Mouse (Mus musculus): ENCODE results near the gene Zfpm1. TPM values are rescaled to one million over a fixed set of nuclear protein-coding genes. Genes with fewer than 3 reads are reported as not detected.
"Not testable (repeated sequence)": the region's sequence is repeated elsewhere in the genome, so short reads cannot be mapped to it uniquely, and the experiment has no call there.

Gene Zfpm1
- polyA plus RNA-seq, 1 experiment, result 20.7 TPM

DNA sequence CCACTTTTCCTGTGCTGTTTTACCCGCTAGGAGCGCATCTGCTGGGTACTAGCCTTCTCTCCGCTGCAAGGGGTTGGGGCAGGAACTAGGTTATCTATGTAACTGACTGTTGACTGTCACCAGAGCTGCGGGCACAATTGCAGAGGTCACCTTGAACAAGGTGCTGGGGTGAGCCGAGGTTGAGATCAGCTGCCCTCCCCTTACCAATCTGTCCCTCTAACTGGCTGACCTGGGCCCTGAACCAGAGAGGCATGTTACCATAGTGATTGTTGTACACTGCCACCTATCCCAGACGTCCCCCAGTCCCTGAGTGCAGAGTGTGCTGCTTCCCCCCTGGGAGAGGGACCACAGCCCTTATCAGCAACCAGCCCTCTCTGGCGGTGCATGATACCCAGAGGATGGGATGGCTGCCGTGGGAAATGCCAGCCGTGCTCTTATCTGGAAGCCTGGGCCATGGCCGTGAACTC lies 39.5 kb downstream of the Zfpm1 start:
- H3K27me3 ChIP-seq (ENCODE audit: control insufficient read depth, insufficient read depth, insufficient read length), result no peaks in the 10 kb centered on the region
- H3K4me3 ChIP-seq (ENCODE audit: insufficient read depth, poor library complexity, severe bottlenecking), result no peak overlapping the region
- no peaks in the 10 kb centered on the region for H3K79me3 ChIP-seq (ENCODE audit: low read depth)
- peaks cover 3% of the 10 kb centered on the region for H3K36me3 ChIP-seq (ENCODE audit: control insufficient read depth, insufficient read depth)
- TF ChIP-seq USF1 (IDR thresholded peaks at IDR 0.05; ENCODE audit: low read depth) (no peak), FOSL1 (IDR thresholded peaks at IDR 0.05; ENCODE audit: insufficient read depth, low read length, poor library complexity, severe bottlenecking) (no peak), CEBPB (IDR thresholded peaks at IDR 0.05; ENCODE audit: low read depth) (no peak), MAX (IDR thresholded peaks at IDR 0.05) (no peak), MYOD1 (IDR thresholded peaks at IDR 0.05; ENCODE audit: control insufficient read depth, insufficient read length, low read depth) (no peak), CTCF (IDR thresholded peaks at IDR 0.05; ENCODE audit: control insufficient read depth, insufficient read depth, insufficient read length) (no peak), MYOG (IDR thresholded peaks at IDR 0.05; ENCODE audit: control insufficient read depth, extremely low read depth, insufficient read length) (no peak)
- H3K79me2 ChIP-seq (ENCODE audit: control insufficient read depth, insufficient read depth), result no peaks in the 10 kb centered on the region
- no peak overlapping the region for H3ac ChIP-seq (ENCODE audit: control insufficient read depth, insufficient read length, low read depth)

DNA sequence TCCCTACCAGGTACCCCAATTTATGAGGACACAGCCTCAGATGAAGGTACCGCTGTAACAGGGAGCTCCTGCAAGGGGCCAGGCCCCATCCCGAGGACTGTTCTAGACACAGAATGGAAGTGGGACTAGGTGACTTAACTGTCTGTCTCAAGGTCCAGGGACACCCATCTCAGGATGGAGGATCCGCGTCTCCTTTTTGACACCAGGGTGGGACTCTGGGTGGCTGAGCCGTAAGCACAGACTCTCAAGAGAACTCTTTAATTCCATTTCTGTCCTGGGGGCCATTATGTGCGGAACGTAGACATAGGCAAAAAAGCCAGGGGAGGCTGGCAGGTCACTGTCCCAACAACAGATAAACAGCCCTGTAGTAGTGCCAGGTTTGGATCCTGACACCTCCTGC lies 40.2 kb downstream of the Zfpm1 start:
- H3K4me3 ChIP-seq (ENCODE audit: insufficient read depth, poor library complexity, severe bottlenecking), result no peak overlapping the region
- H3K27me3 ChIP-seq (ENCODE audit: control insufficient read depth, insufficient read depth, insufficient read length), result no peaks in the 10 kb centered on the region
- TF ChIP-seq MAX (IDR thresholded peaks at IDR 0.05), result no peak
- no peak for TF ChIP-seq CTCF (IDR thresholded peaks at IDR 0.05; ENCODE audit: control insufficient read depth, insufficient read depth, insufficient read length)
- no peak for TF ChIP-seq MYOG (IDR thresholded peaks at IDR 0.05; ENCODE audit: control insufficient read depth, extremely low read depth, insufficient read length)
- no peak for TF ChIP-seq FOSL1 (IDR thresholded peaks at IDR 0.05; ENCODE audit: insufficient read depth, low read length, poor library complexity, severe bottlenecking)
- no peak for TF ChIP-seq CEBPB (IDR thresholded peaks at IDR 0.05; ENCODE audit: low read depth)
- no peak for TF ChIP-seq USF1 (IDR thresholded peaks at IDR 0.05; ENCODE audit: low read depth)
- no peak overlapping the region for H3ac ChIP-seq (ENCODE audit: control insufficient read depth, insufficient read length, low read depth)
- no peaks in the 10 kb centered on the region for H3K79me2 ChIP-seq (ENCODE audit: control insufficient read depth, insufficient read depth)
- H3K36me3 ChIP-seq (ENCODE audit: control insufficient read depth, insufficient read depth), result peaks cover 3% of the 10 kb centered on the region
- H3K79me3 ChIP-seq (ENCODE audit: low read depth), result no peaks in the 10 kb centered on the region

DNA sequence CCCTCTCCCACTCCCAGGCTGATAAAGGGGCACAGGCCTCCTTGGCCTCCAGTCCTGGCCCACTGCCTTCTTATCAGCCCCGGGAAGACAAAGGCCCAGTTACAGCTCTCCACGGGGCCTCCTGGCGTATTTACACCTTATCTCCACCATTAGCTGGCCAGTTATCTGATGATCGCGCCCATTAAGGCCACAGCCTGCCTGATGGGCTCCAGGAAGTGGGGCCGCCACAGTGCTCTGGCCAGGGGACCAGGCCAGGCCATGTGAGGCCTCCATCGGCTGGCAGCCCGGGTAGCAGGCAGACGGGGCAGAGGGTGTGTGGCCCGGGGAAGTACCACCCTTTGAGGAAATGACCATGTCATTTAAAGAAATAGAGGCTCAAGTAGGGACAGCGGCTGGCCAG lies 40.9 kb downstream of the Zfpm1 start:
- no peaks in the 10 kb centered on the region for H3K27me3 ChIP-seq (ENCODE audit: control insufficient read depth, insufficient read depth, insufficient read length)
- TF ChIP-seq FOSL1 (IDR thresholded peaks at IDR 0.05; ENCODE audit: insufficient read depth, low read length, poor library complexity, severe bottlenecking), result no peak
- TF ChIP-seq CEBPB (IDR thresholded peaks at IDR 0.05; ENCODE audit: low read depth), result no peak
- TF ChIP-seq MYOG (IDR thresholded peaks at IDR 0.05; ENCODE audit: control insufficient read depth, extremely low read depth, insufficient read length), result no peak
- TF ChIP-seq MYOD1 (IDR thresholded peaks at IDR 0.05; ENCODE audit: control insufficient read depth, insufficient read length, low read depth), result no peak
- TF ChIP-seq USF1 (IDR thresholded peaks at IDR 0.05; ENCODE audit: low read depth), result no peak
- no peak for TF ChIP-seq CTCF (IDR thresholded peaks at IDR 0.05; ENCODE audit: control insufficient read depth, insufficient read depth, insufficient read length)
- TF ChIP-seq MAX (IDR thresholded peaks at IDR 0.05), result no peak
- H3K79me2 ChIP-seq (ENCODE audit: control insufficient read depth, insufficient read depth), result no peaks in the 10 kb centered on the region
- no peaks in the 10 kb centered on the region for H3K79me3 ChIP-seq (ENCODE audit: low read depth)
- no peak overlapping the region for H3K4me3 ChIP-seq (ENCODE audit: insufficient read depth, poor library complexity, severe bottlenecking)
- no peak overlapping the region for H3ac ChIP-seq (ENCODE audit: control insufficient read depth, insufficient read length, low read depth)
- H3K36me3 ChIP-seq (ENCODE audit: control insufficient read depth, insufficient read depth), result peaks cover 3% of the 10 kb centered on the region

DNA sequence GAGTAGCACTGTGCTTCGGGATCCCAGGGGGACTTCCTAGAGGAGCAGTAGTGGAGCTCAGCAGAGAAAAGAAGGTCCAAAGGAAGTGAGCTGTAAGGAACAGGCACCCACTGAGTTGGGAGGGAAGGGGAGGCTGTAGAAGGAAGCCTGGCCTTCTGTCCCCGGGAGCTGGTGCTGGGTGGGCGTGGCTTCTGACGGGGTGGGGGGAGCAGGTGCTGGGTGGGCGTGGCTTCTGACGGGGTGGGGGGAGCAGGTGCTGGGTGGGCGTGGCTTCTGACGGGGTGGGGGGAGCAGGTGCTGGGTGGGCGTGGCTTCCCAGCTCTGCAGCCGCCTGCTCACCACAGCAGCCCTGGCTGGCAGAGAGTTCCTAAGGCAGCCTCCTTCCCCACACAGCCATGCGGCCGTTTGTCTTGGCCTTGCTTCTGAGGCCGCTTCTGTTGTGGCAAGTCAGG lies 42.0 kb downstream of the Zfpm1 start:
- H3ac ChIP-seq (ENCODE audit: control insufficient read depth, insufficient read length, low read depth); H3K4me3 ChIP-seq (ENCODE audit: insufficient read depth, poor library complexity, severe bottlenecking); H3K27me3 ChIP-seq (ENCODE audit: control insufficient read depth, insufficient read depth, insufficient read length); H3K36me3 ChIP-seq (ENCODE audit: control insufficient read depth, insufficient read depth); H3K79me2 ChIP-seq (ENCODE audit: control insufficient read depth, insufficient read depth); H3K79me3 ChIP-seq (ENCODE audit: low read depth): not testable (repeated sequence)

DNA sequence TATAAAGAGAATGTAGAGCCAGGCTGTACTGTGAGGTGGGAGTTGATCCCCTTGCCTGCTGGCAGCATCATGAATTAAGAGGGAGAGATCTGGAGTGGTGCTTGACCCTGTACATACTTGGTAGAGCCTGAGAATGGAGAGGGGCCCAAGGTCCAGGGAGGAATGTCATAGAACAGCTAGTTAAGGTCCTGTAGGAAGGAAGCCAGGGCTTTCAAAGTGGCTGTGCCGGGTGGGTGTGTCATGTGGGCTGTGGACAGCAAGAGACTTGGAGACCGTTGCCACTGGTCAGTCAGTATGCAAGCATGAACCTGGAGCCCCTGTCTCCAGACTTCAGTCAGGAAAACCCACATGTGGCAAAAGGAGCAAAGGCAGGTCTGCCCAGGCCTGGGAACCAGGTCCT lies 43.3 kb downstream of the Zfpm1 start:
- TF ChIP-seq CTCF (IDR thresholded peaks at IDR 0.05; ENCODE audit: control insufficient read depth, insufficient read depth, insufficient read length), result no peak
- TF ChIP-seq CEBPB (IDR thresholded peaks at IDR 0.05; ENCODE audit: low read depth), result no peak
- no peak for TF ChIP-seq MAX (IDR thresholded peaks at IDR 0.05)
- TF ChIP-seq USF1 (IDR thresholded peaks at IDR 0.05; ENCODE audit: low read depth), result no peak
- Histone ChIP-seq H3K27me3 (ENCODE audit: control insufficient read depth, insufficient read depth, insufficient read length) (no peaks in the 10 kb centered on the region), H3K79me2 (ENCODE audit: control insufficient read depth, insufficient read depth) (no peaks in the 10 kb centered on the region), H3ac (ENCODE audit: control insufficient read depth, insufficient read length, low read depth) (no peak overlapping the region), H3K79me3 (ENCODE audit: low read depth) (no peaks in the 10 kb centered on the region), H3K36me3 (ENCODE audit: control insufficient read depth, insufficient read depth) (peaks cover 3% of the 10 kb centered on the region), H3K4me3 (ENCODE audit: insufficient read depth, poor library complexity, severe bottlenecking) (no peak overlapping the region)

DNA sequence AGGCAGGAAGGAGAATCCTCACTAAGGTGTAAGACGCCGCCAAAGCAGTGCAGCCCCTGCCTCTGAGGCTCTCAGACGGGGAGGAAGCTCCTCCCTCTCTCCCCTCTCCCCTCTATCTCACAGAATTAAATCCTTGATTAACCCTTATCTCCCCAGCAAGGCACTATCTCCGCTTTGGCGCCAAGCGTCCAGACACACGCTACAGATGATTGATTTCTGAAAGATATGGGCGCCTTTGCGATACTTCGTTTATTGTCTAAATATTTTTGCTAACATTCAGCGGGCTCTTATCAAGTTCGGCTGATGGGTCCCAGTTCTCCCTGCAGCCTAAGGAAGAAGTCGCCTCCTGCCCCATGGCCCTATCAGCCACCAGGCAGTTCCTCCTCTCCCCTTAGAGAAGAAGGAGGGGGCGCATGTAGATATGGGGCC lies 44.2 kb downstream of the Zfpm1 start:
- peaks cover 3% of the 10 kb centered on the region for H3K36me3 ChIP-seq (ENCODE audit: control insufficient read depth, insufficient read depth)
- TF ChIP-seq MYOG (IDR thresholded peaks at IDR 0.05; ENCODE audit: control insufficient read depth, extremely low read depth, insufficient read length) (no peak), CTCF (IDR thresholded peaks at IDR 0.05; ENCODE audit: control insufficient read depth, insufficient read depth, insufficient read length) (no peak), MYOD1 (IDR thresholded peaks at IDR 0.05; ENCODE audit: control insufficient read depth, insufficient read length, low read depth) (no peak), USF1 (IDR thresholded peaks at IDR 0.05; ENCODE audit: low read depth) (no peak), MAX (IDR thresholded peaks at IDR 0.05) (no peak), FOSL1 (IDR thresholded peaks at IDR 0.05; ENCODE audit: insufficient read depth, low read length, poor library complexity, severe bottlenecking) (no peak), CEBPB (IDR thresholded peaks at IDR 0.05; ENCODE audit: low read depth) (no peak)
- no peaks in the 10 kb centered on the region for H3K79me3 ChIP-seq (ENCODE audit: low read depth)

More for the DNA sequence above, 44.2 kb downstream of the Zfpm1 start:
- Histone ChIP-seq H3ac (ENCODE audit: control insufficient read depth, insufficient read length, low read depth) (no peak overlapping the region), H3K79me2 (ENCODE audit: control insufficient read depth, insufficient read depth) (no peaks in the 10 kb centered on the region), H3K27me3 (ENCODE audit: control insufficient read depth, insufficient read depth, insufficient read length) (no peaks in the 10 kb centered on the region), H3K4me3 (ENCODE audit: insufficient read depth, poor library complexity, severe bottlenecking) (no peak overlapping the region)

All from C2C12 (cell line).